Mouse (Mus musculus): ENCODE results near the gene Alox8.

DNA sequence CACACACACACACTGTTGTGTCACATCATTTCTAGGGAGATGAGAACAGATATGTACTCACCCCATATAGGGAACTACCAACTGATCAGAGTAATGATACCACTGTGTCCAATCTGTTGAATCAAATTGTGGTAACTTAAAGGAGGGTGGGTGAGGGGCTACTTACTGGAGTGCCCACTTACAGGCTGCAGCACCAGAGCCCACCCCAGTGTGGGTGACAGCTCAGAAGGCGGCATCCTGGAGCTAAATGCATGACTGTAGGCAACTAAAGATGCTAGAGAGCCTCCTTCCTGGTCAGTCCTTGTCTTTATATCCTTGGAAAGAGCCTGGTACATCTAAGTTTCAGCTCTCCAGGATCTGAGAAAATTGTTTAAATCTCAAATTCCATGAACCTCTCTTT lies 1.6 kb upstream of the Alox8 start:
- no peak for TF ChIP-seq POLR2A (IDR thresholded peaks at IDR 0.05; ENCODE audit: low read depth, low read length)
- TF ChIP-seq CTCF (IDR thresholded peaks at IDR 0.05; ENCODE audit: extremely low read depth, insufficient read depth, insufficient read length, insufficient replicate concordance) = no peak

All from spleen, adult 2 months (tissue).